Mouse (Mus musculus): ENCODE measurements around the gene Polr2e.

The Polr2e gene

DNA sequence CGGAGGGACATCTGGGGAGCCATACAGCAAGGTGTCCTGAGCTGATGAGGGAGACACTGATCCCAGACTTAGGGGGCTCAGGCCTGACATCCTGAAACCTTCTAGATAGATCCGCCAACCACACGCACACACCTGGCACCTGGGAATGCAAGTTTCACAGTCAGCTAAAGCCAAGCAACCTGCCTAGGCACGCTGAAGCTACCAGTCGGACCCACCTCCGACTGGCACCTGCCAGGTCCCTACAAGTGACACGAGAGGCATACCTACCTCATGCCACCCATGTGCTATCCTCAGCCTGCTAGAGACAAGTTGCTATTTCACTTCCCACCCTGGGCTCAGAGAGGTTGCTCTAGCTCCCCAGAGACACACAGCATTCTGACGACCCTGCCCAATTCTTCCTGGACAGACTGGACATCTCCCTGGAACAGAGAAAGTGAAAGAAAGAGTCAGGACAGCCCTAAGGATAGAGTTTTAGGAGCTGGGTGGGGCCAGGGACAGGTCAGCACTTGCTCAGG, 50.3 kb downstream of the Polr2e start:
- in situ Hi-C loops (cut with MboI, MseI): loop anchor here (10.0 kb wide), 1 partner anchor 255 kb away; the partner anchor contains the start of gene Ndufs7

DNA sequence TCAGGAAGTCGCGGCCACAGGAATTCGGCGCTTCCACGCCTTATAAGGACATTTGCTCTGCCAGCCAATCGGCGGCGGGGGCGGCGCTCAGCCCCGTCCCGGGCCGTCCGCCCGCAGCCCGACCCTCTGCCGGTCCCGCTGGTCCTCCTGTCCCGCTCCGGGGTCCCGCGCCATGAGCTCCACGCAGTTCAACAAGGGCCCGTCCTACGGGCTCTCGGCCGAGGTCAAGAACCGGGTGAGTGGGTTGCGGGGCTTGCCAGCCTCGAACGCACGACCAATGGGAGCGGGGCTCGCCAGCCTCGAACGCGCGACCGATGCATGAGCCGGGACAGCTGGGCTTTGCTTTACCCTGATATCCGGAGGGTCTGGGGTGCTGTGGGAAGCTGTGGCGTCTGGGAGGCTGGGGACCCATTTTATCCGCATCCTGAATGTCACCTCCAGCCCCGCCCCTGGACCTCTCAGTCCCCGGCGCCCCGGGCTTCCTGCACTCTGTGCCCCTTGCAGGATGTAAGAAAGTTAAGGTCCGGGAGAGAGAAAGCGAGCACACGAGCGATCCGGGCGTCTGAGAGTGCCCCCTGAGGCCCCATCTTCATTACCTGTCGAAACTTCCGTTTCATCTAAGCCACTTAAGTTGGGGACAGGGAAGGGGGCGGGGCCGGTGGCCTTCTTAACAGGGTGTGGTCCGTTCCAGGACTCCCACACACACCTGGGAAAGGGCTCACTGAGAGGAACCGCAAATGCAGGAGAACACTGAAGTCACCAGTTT, 50.9 kb downstream of the Polr2e start, which contains the start of gene Cnn2:
Gene Cnn2, plus strand, starts transcription at position 79 of the 766 bp plus-strand sequence.
- in situ Hi-C loops (cut with MboI, MseI): loop anchor here (10.0 kb wide), 1 partner anchor 256 kb away; the partner anchor contains the start of gene Ndufs7

GRCm38 (mm10) chr10:79987771-79988505, 51.7 kb downstream of the Polr2e start:
- in situ Hi-C loops (cut with MboI, MseI): loop anchor here (10.0 kb wide), 1 partner anchor 257 kb away; the partner anchor contains the start of gene Ndufs7

DNA sequence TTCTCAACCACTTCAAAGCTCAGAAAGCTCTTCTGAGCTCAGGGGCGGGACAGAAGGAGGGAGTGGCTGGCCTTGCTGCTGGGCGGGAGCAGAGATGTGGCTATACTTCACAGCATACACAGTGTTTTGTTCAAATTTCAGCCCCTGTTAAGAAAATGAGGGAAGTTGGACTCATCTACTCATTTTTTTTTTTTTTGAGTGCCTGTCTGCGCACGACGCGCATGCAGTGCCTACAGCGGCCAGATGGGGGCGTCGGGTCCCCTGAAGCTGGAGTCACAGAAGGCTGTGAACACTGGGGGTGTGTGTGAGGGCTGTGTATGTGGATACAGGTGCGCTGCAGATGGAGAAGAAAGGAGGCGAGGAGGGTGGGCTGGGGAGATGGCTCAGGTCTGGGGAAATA, 52.6 kb downstream of the Polr2e start:
- in situ Hi-C loops (cut with MboI, MseI): loop anchor here (10.0 kb wide), 1 partner anchor 258 kb away; the partner anchor contains the start of gene Ndufs7

GRCm38 (mm10) chr10:79986232-79986878, 53.2 kb downstream of the Polr2e start:
- in situ Hi-C loops (cut with MboI, MseI): loop anchor here (10.0 kb wide), 1 partner anchor 258 kb away; the partner anchor contains the start of gene Ndufs7
